Mouse (Mus musculus) cortical plate, adult 2 months (tissue): ENCODE results near the gene Zranb1. TPM values are rescaled to one million over a fixed set of nuclear protein-coding genes. Genes with fewer than 3 reads are reported as not detected.
A peak's percentile ranks its signal among the peaks of the same experiment; 100 is the strongest.

Source experiments
- H3K27ac ChIP-seq: fragments of 200-500 bp; 2 replicates; pipeline ENCODE4 v1.5.1; 2012; ENCODE audit warnings: low read length, control low read depth, inconsistent platforms; ENCODE audit not compliant: insufficient read depth
- H3K4me1 ChIP-seq: fragments of 200-500 bp; 2 replicates; pipeline ENCODE4 v1.6.1; 2011; ENCODE audit warnings: low read length; ENCODE audit not compliant: control insufficient read depth, insufficient read depth
- H3K4me3 ChIP-seq: fragments of 200-500 bp; 2 replicates; pipeline ENCODE4 v1.5.1; 2011; ENCODE audit warnings: mild to moderate bottlenecking, low read length, control low read depth; ENCODE audit not compliant: insufficient read depth
- CTCF ChIP-seq: fragments of 200-500 bp; IDR thresholded peaks from 2 replicates; pipeline ENCODE4 v1.5.1; 2011; ENCODE audit warnings: mild to moderate bottlenecking, control low read depth, low read length; ENCODE audit not compliant: insufficient read depth; ENCODE audit errors: extremely low read depth
- POLR2A ChIP-seq: fragments of 200-500 bp; IDR thresholded peaks from 2 replicates; pipeline ENCODE4 v1.6.1; 2011; ENCODE audit warnings: mild to moderate bottlenecking, low read length, control low read depth; ENCODE audit not compliant: insufficient read depth; ENCODE audit errors: extremely low read depth
- polyA plus RNA-seq: library from polyadenylated mRNA; depleted of rRNA; stranded (reverse); fragments of >200 nt; gene quantifications from 2 replicates; pipeline ENCODE4 v1.2.3, GENCODE M21; 2012

Zranb1 gene
- polyA plus RNA-seq, 1 experiment, result 27.1 TPM

DNA sequence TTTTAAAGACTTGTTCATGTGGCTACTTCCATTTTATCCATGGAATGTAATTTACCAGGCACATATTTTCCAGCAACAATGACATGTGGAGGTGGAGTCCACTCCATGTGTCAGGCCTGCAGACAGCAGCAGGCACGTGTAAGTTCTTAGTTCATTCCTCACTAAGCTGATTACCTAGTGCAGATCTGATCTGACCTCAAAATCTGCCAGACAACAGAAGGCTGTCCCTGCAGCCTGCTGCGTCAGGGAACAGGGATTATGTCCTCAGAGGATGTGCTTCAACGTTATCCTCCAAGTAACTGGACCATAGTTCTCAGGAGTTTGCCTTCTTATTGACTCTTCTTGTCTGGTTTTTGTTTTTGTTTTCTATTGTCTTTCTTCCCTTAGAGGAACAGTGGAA, 9.0 kb upstream of the Zranb1 start:
- TF ChIP-seq POLR2A (no peak), CTCF (no peak)
- no peak overlapping the region for H3K27ac ChIP-seq
- no peak overlapping the region for H3K4me3 ChIP-seq
- no peaks in the 10 kb centered on the region for H3K4me1 ChIP-seq

DNA sequence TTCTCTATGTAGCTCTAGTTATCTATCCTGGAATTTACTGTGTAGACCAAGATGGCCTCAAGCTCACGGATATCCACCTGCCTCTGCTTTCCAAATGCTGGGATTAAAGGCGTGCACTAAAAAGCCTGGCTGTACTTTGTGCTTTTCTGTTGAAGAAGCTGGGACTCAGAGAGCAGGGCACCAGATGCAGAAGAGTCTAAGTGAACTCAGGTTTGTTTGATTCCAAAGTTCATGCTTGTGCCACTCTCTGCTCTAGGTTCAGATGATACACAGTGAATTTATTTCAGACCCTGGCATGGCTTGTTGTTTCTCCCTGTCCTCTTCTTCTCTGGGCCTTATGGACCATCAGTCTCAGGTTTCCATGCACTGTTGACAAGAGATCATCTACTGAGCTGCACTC, 5.7 kb upstream of the Zranb1 start:
- no peaks in the 10 kb centered on the region; the same call in 1 of the 2 replicates for H3K4me1 ChIP-seq
- no peak for TF ChIP-seq POLR2A
- no peak for TF ChIP-seq CTCF
- no peak overlapping the region for H3K27ac ChIP-seq
- no peak overlapping the region for H3K4me3 ChIP-seq

DNA sequence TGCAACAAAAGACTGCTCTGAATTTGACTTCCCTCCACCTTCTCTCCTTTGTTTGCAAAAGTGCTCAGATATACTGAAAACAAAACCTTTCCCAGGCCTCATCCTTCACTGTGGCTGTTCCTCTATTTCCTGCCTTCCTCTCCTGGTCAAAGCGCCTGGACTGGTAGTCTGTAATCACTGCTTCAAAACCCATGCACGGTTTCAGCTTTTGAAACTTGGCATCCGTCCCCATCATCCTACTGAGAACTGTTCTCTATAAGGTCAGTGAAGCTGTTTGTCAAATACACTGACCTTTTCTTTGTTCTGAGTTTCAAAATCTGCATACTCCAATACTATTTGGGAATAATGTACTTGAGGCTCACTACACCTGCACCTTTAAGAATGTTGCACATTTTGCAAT, 3.7 kb upstream of the Zranb1 start:
- no peak for TF ChIP-seq POLR2A
- TF ChIP-seq CTCF, result no peak
- Histone ChIP-seq H3K27ac (no peak overlapping the region), H3K4me3 (no peak overlapping the region), H3K4me1 (no peaks in the 10 kb centered on the region; the same call in 1 of the 2 replicates)

DNA sequence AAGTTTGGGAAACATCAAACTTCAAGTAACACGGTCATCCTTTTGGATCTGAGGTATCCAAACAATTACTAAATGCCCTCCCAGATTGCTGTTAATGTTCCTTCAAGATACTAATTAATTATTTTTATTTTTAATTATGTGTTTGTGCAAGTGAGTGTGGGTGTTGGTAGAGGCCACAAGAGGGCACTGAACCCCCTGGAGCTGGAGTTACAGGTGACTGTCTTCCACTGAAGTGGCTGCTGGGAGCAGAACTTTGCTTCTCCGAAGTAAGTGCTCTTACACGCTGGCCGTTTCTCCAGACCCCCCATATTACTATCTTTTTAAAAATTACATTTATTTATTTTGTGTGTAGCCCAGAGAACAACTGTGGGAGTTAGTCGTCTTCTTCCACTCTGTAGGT, 887 bp upstream of the Zranb1 start:
- H3K4me1 ChIP-seq, result peaks cover 2% of the 10 kb centered on the region
- peak overlapping the region; percentile 68; the same call in 1 of the 2 replicates for H3K4me3 ChIP-seq
- no peak overlapping the region for H3K27ac ChIP-seq
- no peak for TF ChIP-seq CTCF
- TF ChIP-seq POLR2A, result no peak

DNA sequence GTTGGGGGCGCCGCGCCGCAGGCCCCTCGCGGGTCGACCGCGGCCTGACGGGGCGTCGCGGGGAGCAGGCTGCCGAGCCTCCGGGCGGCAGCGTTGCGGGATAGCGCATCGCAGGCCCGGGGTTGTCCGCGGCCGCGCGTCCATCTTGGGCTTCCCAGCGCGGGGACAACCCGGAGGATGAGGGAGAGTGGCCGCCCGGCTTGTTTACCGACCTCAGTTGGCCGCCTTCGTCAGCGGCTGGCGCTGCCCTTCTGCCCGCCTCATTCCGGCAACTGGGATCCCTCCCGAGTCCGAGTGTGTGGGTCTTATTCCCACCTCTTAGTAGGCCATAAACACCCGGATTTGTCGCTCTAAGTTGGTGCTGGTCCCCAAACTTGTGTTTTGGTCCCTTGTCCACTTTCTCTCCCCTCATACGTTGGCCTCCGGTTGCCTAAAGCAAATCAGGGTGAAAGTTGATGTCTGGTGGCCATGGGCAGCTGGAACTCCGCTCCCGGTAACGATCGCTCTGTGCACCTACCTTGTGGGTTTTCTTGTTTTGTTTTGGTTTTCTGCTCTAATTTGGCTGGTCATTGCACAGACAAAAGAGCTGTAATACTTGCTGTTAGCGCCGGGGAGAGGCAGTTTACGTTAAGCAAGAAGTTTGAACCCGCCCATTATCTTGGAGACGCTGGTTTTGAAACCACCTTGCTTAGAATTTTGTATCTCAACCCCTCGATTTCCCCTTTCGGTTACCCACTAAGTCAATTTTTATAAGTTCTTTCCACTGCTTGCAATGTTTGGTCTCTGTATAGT, 814 bp downstream of the Zranb1 start:
- peak overlapping the region; percentile 38 for H3K27ac ChIP-seq

DNA sequence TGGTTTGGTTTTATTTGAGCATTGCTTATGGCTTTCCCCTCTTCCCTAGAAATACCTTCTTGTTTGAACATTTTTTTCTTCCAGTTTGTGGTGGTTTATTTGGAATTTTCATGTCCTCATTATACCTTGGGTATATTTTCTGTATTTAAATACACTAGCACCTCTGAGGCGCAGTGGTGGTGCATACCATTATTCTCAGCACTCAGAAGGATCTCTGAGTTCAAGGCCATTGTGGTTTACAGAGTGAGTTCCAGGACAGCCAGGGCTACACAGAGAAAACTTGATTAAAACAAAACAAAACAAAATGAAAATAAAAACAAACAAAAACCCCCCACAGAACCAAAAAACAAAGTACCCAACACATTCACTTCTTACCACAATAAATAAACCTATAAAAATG, 2.4 kb downstream of the Zranb1 start:
- peaks cover 2% of the 10 kb centered on the region for H3K4me1 ChIP-seq
- no peak for TF ChIP-seq CTCF
- no peak for TF ChIP-seq POLR2A
- H3K27ac ChIP-seq, result no peak overlapping the region
- peak overlapping the region; percentile 9; the same call in 1 of the 2 replicates for H3K4me3 ChIP-seq

More for the DNA sequence above, 814 bp downstream of the Zranb1 start:
- Histone ChIP-seq H3K4me1 (peaks cover 2% of the 10 kb centered on the region), H3K4me3 (peak overlapping the region; percentile 68)
- TF ChIP-seq POLR2A (no peak), CTCF (no peak)

DNA sequence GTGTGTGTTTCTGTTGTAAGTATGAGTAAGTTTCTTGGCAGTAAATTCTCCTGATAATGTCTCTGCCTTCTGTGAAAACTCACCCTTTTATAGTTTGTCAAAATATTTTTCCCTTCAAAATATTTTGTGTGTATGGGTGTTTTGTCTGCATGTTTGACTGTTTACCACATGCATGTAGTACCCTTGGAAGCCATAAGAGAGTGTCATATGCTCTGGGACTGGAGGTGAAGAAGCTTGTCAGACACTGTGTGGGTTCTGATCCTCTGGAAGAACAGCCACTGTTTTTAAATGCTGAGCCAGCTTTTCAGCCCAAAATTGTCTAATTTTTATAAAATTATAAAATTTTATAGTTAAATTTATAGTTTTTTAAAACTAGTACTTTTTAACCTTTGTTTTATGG, 3.8 kb downstream of the Zranb1 start:
- H3K27ac ChIP-seq, result no peak overlapping the region
- no peak overlapping the region for H3K4me3 ChIP-seq
- TF ChIP-seq POLR2A (no peak), CTCF (no peak)
- H3K4me1 ChIP-seq, result peaks cover 2% of the 10 kb centered on the region

DNA sequence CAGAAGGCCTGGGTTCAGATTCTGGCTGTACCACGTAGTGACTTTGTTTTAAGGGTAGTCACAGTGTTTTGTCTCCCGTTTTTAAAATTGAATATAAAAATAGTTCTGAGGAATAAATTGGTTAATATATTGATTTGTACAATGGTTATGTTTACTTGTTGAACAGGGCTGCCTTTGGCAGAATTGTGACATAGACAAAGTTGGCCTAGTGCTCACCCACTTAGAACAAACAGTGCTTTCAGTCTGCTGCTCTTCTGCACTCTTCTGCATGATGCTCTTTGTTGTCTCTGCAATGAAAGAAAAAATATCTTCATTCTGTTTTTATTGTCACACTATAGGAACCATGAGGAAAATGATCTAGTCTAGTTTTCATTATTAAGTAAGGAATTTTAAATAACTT, 8.2 kb downstream of the Zranb1 start:
- no peak overlapping the region for H3K27ac ChIP-seq
- no peak for TF ChIP-seq CTCF
- no peak for TF ChIP-seq POLR2A
- no peaks in the 10 kb centered on the region for H3K4me1 ChIP-seq
- H3K4me3 ChIP-seq, result no peak overlapping the region

DNA sequence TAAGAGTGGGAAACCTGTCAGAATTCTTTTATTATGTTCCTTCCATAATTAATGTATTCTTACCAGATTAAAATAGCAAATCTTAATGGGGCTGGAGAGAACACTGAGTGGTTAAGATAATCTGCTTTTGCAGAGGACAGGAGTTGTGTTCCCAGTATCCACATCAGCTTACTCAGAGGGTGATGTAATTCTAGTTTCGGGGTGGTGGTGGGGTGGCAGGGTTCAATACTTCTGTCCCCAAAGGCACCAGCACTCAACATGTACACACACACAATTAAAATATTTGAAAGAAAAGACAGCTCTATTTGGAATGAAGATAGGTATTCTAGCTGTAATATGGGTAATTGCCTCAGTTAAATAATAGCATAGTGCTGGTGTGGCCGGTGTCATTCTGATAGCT, 9.6 kb downstream of the Zranb1 start:
- TF ChIP-seq CTCF (no peak), POLR2A (no peak)
- Histone ChIP-seq H3K4me1 (no peaks in the 10 kb centered on the region), H3K27ac (no peak overlapping the region), H3K4me3 (no peak overlapping the region)

DNA sequence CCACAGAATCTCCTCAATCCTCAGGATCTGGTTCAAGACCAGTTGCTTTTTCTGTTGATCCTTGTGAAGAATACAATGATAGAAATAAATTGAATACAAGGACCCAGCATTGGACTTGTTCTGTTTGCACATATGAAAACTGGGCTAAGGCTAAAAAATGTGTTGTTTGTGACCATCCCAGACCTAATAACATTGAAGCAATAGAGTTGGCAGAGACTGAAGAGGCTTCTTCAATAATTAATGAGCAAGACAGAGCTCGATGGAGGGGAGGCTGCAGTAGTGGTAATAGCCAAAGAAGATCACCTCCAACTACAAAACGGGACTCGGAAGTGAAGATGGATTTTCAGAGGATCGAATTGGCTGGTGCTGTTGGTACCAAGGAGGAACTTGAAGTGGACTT, 19.0 kb downstream of the Zranb1 start:
- H3K27ac ChIP-seq, result no peak overlapping the region
- no peak overlapping the region for H3K4me3 ChIP-seq
- no peak for TF ChIP-seq POLR2A
- no peak for TF ChIP-seq CTCF
- H3K4me1 ChIP-seq, result peaks cover 2% of the 10 kb centered on the region; the same call in 1 of the 2 replicates

DNA sequence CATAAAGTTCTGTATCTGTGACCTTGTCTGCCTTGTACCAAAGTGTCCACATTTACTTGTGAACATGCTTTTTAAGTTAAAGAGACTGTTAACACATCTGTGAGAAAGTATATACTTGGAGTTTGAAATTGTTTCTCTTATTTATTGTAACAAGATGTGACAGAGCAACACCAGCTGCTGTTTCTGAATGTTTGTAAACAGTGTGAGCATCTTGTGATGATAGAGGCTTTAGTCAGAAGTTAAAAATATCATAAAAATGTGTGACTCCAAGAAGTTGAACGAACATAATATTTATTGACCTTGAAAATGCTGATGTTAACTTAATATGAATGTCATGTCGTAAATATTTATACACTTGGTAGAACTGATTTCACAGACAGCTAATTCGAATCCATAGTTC, 19.7 kb downstream of the Zranb1 start:
- H3K4me3 ChIP-seq, result no peak overlapping the region
- TF ChIP-seq POLR2A (no peak), CTCF (no peak)
- no peak overlapping the region for H3K27ac ChIP-seq
- peaks cover 2% of the 10 kb centered on the region for H3K4me1 ChIP-seq
